Mouse (Mus musculus): ENCODE data around the gene Oscar.

DNA sequence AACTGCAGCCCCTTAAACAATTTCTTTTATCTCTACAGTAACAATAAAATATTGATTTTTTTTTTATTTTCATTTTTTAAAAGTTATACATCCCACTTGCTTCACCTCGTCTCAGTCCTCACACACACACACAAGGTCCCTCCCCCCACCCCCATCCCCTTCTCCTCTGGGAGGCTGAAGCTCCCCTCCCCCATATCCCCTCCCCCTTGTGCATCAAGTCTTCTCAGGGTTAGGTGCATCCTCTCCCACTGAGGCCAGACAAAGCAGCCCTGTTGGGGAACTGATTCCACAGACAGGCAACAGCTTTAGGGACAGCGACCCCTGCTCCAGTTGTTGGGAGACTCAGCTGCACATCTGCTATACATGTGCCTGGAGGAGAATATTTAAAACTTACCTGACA lies 48.6 kb downstream of the Oscar start:
- no peak for TF ChIP-seq CTCF (IDR thresholded peaks at IDR 0.05; ENCODE audit: borderline replicate concordance, insufficient read depth, low read length)
- TF ChIP-seq POLR2A (IDR thresholded peaks at IDR 0.05; ENCODE audit: low read depth, low read length), result no peak

Measured in embryonic fibroblast, embryonic 13.5 days (primary cell).